Mouse (Mus musculus): ENCODE results near the gene Ap2m1. TPM values are rescaled to one million over a fixed set of nuclear protein-coding genes. Genes with fewer than 3 reads are reported as not detected.

The Ap2m1 gene
- polyA plus RNA-seq, 1 experiment from 2014 or later, result 797 TPM

- no peaks in the 10 kb centered on the region for H3K9me3 ChIP-seq (ENCODE audit: control insufficient read depth, low read length)
- no peaks in the 10 kb centered on the region; the same call in 1 of the 2 replicates for H3K27me3 ChIP-seq (ENCODE audit: control insufficient read depth, insufficient read depth, low read length)
- H3K27ac ChIP-seq (ENCODE audit: low read depth, low read length), result no peak overlapping the region
- H3K9ac ChIP-seq (ENCODE audit: low read length), result peak overlapping the region; percentile 7; the same call in 1 of the 2 replicates
- 0 out of 2 replicates have a peak, but pooled peaks have one; percentile 22 for ATAC-seq (replicated peaks; ENCODE audit: low FRiP score)
- WGBS, result 17% methylated on average over 25 of the region's 25 CpGs
- H3K36me3 ChIP-seq (ENCODE audit: control insufficient read depth, insufficient read depth, low read length), result peaks cover 4% of the 10 kb centered on the region
- peak overlapping the region; percentile 50 for H3K4me2 ChIP-seq (ENCODE audit: low read depth, low read length, severe bottlenecking)
- H3K4me3 ChIP-seq (ENCODE audit: low read depth, low read length), result peak overlapping the region; percentile 27
- peak; percentile 65 for DNase-seq (ENCODE audit: low spot score)
- H3K4me1 ChIP-seq (replicated peaks; ENCODE audit: control insufficient read depth, insufficient read depth, low read length), result peaks cover 2% of the 10 kb centered on the region; the same call in 1 of the 2 replicates
Observed at GRCm38 (mm10) chr16:20496671-20497600, 38.3 kb upstream of the Ap2m1 start.

- ATAC-seq (replicated peaks; ENCODE audit: low FRiP score) (peak; percentile 7; the same call in 1 of the 2 replicates), DNase-seq (ENCODE audit: low spot score) (peak; percentile 45)
- Histone ChIP-seq H3K4me3 (ENCODE audit: low read depth, low read length) (peak overlapping the region; percentile 92), H3K36me3 (ENCODE audit: control insufficient read depth, insufficient read depth, low read length) (peaks cover 16% of the 10 kb centered on the region), H3K4me1 (replicated peaks; ENCODE audit: control insufficient read depth, insufficient read depth, low read length) (peaks cover 2% of the 10 kb centered on the region; the same call in 1 of the 2 replicates), H3K27me3 (ENCODE audit: control insufficient read depth, insufficient read depth, low read length) (no peaks in the 10 kb centered on the region; the same call in 1 of the 2 replicates), H3K9me3 (ENCODE audit: control insufficient read depth, low read length) (no peaks in the 10 kb centered on the region), H3K27ac (ENCODE audit: low read depth, low read length) (no peak overlapping the region), H3K4me2 (ENCODE audit: low read depth, low read length, severe bottlenecking) (peak overlapping the region; percentile 77), H3K9ac (ENCODE audit: low read length) (peak overlapping the region; percentile 95)
- WGBS, result 13% methylated on average over 16 of the region's 16 CpGs
Observed at GRCm38 (mm10) chr16:20497980-20498676, 37.1 kb upstream of the Ap2m1 start.

GRCm38 (mm10) chr16:20498677-20499475 lies 36.4 kb upstream of the Ap2m1 start, which contains the start of gene Eif2b5:
TSS of gene Eif2b5 (plus strand) at chr16:20498817.
- ATAC-seq (replicated peaks; ENCODE audit: low FRiP score) (peak; percentile 95), DNase-seq (ENCODE audit: low spot score) (peak; percentile 90)
- Histone ChIP-seq H3K27ac (ENCODE audit: low read depth, low read length) (peak within 1 kb of the TSS; percentile 62; the same call in 1 of the 2 replicates), H3K4me3 (ENCODE audit: low read depth, low read length) (peak within 1 kb of the TSS; percentile 92), H3K9ac (ENCODE audit: low read length) (peak within 1 kb of the TSS; percentile 95), H3K9me3 (ENCODE audit: control insufficient read depth, low read length) (no peaks in the 10 kb centered on the region), H3K27me3 (ENCODE audit: control insufficient read depth, insufficient read depth, low read length) (no peaks in the 10 kb centered on the region; the same call in 1 of the 2 replicates), H3K4me1 (replicated peaks; ENCODE audit: control insufficient read depth, insufficient read depth, low read length) (peaks cover 2% of the 10 kb centered on the region; the same call in 1 of the 2 replicates), H3K36me3 (ENCODE audit: control insufficient read depth, insufficient read depth, low read length) (peaks cover 20% of the 10 kb centered on the region), H3K4me2 (ENCODE audit: low read depth, low read length, severe bottlenecking) (peak within 1 kb of the TSS; percentile 77)
- under 1% methylated on average over 49 of the region's 49 CpGs for WGBS

- Histone ChIP-seq H3K27ac (ENCODE audit: low read depth, low read length) (no peak overlapping the region), H3K9me3 (ENCODE audit: control insufficient read depth, low read length) (no peaks in the 10 kb centered on the region), H3K4me2 (ENCODE audit: low read depth, low read length, severe bottlenecking) (no peak overlapping the region), H3K36me3 (ENCODE audit: control insufficient read depth, insufficient read depth, low read length) (peaks cover 50% of the 10 kb centered on the region), H3K4me1 (replicated peaks; ENCODE audit: control insufficient read depth, insufficient read depth, low read length) (no peaks in the 10 kb centered on the region), H3K4me3 (ENCODE audit: low read depth, low read length) (no peak overlapping the region), H3K27me3 (ENCODE audit: control insufficient read depth, insufficient read depth, low read length) (no peaks in the 10 kb centered on the region), H3K9ac (ENCODE audit: low read length) (no peak overlapping the region)
- ATAC-seq (replicated peaks; ENCODE audit: low FRiP score) (no peak), DNase-seq (ENCODE audit: low spot score) (peak; percentile 43)
- 92% methylated on average over 8 of the region's 8 CpGs for WGBS
Observed at GRCm38 (mm10) chr16:20506000-20506399, 29.3 kb upstream of the Ap2m1 start.

GRCm38 (mm10) chr16:20509349-20509748 lies 25.9 kb upstream of the Ap2m1 start:
- no peak overlapping the region for H3K9ac ChIP-seq (ENCODE audit: low read length)
- H3K4me1 ChIP-seq (replicated peaks; ENCODE audit: control insufficient read depth, insufficient read depth, low read length), result no peaks in the 10 kb centered on the region
- H3K4me2 ChIP-seq (ENCODE audit: low read depth, low read length, severe bottlenecking), result no peak overlapping the region
- H3K27me3 ChIP-seq (ENCODE audit: control insufficient read depth, insufficient read depth, low read length), result no peaks in the 10 kb centered on the region
- WGBS, result 83% methylated on average over 3 of the region's 3 CpGs
- no peak overlapping the region for H3K4me3 ChIP-seq (ENCODE audit: low read depth, low read length)
- peak; percentile 54 for DNase-seq (ENCODE audit: low spot score)
- no peak for ATAC-seq (replicated peaks; ENCODE audit: low FRiP score)
- peaks cover 30% of the 10 kb centered on the region for H3K36me3 ChIP-seq (ENCODE audit: control insufficient read depth, insufficient read depth, low read length)
- no peak overlapping the region for H3K27ac ChIP-seq (ENCODE audit: low read depth, low read length)
- no peaks in the 10 kb centered on the region for H3K9me3 ChIP-seq (ENCODE audit: control insufficient read depth, low read length)

GRCm38 (mm10) chr16:20511277-20511847 lies 23.9 kb upstream of the Ap2m1 start:
- peak; percentile 36 for DNase-seq (ENCODE audit: low spot score)
- Histone ChIP-seq H3K27me3 (ENCODE audit: control insufficient read depth, insufficient read depth, low read length) (no peaks in the 10 kb centered on the region), H3K9me3 (ENCODE audit: control insufficient read depth, low read length) (no peaks in the 10 kb centered on the region), H3K9ac (ENCODE audit: low read length) (no peak overlapping the region), H3K27ac (ENCODE audit: low read depth, low read length) (no peak overlapping the region), H3K36me3 (ENCODE audit: control insufficient read depth, insufficient read depth, low read length) (peaks cover 20% of the 10 kb centered on the region), H3K4me1 (replicated peaks; ENCODE audit: control insufficient read depth, insufficient read depth, low read length) (no peaks in the 10 kb centered on the region), H3K4me2 (ENCODE audit: low read depth, low read length, severe bottlenecking) (no peak overlapping the region), H3K4me3 (ENCODE audit: low read depth, low read length) (no peak overlapping the region)
- 94% methylated on average over 7 of the region's 7 CpGs for WGBS
- ATAC-seq (replicated peaks; ENCODE audit: low FRiP score), result no peak

- Histone ChIP-seq H3K27me3 (ENCODE audit: control insufficient read depth, insufficient read depth, low read length) (no peaks in the 10 kb centered on the region), H3K9me3 (ENCODE audit: control insufficient read depth, low read length) (no peaks in the 10 kb centered on the region), H3K4me1 (replicated peaks; ENCODE audit: control insufficient read depth, insufficient read depth, low read length) (peaks cover 6% of the 10 kb centered on the region; the same call in 1 of the 2 replicates), H3K4me3 (ENCODE audit: low read depth, low read length) (peak overlapping the region; percentile 92; the same call in 1 of the 2 replicates), H3K4me2 (ENCODE audit: low read depth, low read length, severe bottlenecking) (peak overlapping the region; percentile 68; the same call in 1 of the 2 replicates), H3K36me3 (ENCODE audit: control insufficient read depth, insufficient read depth, low read length) (no peaks in the 10 kb centered on the region), H3K9ac (ENCODE audit: low read length) (peak overlapping the region; percentile 97; the same call in 1 of the 2 replicates), H3K27ac (ENCODE audit: low read depth, low read length) (no peak overlapping the region)
- DNase-seq (ENCODE audit: low spot score) (no peak), ATAC-seq (replicated peaks; ENCODE audit: low FRiP score) (no peak)
Observed at GRCm38 (mm10) chr16:20516032-20516431, 19.2 kb upstream of the Ap2m1 start.
